Mouse (Mus musculus) sigmoid colon, adult 10 weeks (tissue): ENCODE measurements around the gene Vmn2r2. TPM values are rescaled to one million over a fixed set of nuclear protein-coding genes. Genes with fewer than 3 reads are reported as not detected.

Experiments
- polyA plus RNA-seq: library from polyadenylated mRNA; stranded (reverse); fragments of 350-450 nt; fragmentation: Illumina TruSeq; extraction: RNeasy Lipid Tissue Mini Kit (QIAGEN cat#74804); gene quantifications from one replicate; pipeline ENCODE4 v1.2.3, GENCODE M21; 2014; ENCODE audit warnings: low read depth, low replicate concordance

Vmn2r2 gene
- not detected for polyA plus RNA-seq

DNA sequence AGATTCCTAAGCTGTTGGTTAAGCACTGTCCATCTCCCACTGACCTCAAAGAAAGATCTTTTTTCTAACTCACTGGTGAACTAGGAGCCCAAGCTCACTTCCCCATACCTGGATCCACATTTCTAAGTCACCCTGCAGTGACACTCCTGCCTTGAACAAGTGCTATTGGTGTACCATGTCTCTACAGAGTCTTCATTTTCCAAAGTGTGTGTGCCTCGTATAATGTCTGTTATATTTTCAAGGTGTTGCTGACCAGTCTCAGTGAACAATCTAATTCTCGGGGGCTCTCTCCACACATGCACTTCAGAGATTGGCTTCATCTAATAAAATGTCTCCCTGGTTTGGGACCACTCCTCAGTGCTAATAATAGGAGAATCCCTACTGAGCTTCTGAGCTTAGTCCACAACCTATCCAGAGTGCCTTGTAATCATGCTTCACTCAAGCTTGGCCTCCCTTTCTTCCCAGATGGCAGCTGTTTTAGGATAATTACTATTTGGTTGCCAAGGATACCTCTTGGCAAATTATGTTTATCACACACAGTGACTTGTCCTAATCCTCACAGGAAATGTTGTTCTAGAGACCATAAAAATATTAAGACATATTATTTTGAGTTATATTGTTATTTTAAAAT is at the start of gene Vmn2r2:
Gene Vmn2r2 (minus strand): TSS at position 51 of the 631 bp plus-strand sequence.

DNA sequence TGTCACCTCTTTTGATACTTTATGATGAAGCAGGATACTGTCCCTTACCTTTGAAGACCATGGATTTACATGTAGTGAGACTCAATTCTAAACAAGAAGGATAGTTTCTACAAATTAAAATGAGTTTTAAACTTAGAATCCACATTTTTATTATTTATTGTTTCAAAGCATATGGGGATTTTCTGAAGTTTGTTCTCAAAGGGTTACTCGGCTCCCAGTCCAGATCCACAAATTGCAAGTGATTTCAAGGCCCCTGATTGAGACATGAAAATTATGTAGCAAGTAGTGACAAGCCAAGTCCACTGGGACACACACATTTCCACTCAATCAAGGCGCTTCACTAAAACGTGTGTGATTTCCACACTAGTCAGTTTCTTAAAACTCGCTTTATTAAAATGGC is 60.5 kb downstream of the Vmn2r2 start, which contains the start of gene Vmn2r1:
Gene Vmn2r1 (plus strand): TSS at position 301 of the 400 bp plus-strand sequence.

Other genes starting within 250 kb of the Vmn2r2 start
- 32.7 TPM for gene Plch1, start 242.5 kb downstream of the Vmn2r2 start, polyA plus RNA-seq
- gene E130311K13Rik, start 212.5 kb downstream of the Vmn2r2 start, polyA plus RNA-seq: 10.2 TPM
- 85.8 TPM for gene Slc33a1, start 177.2 kb downstream of the Vmn2r2 start, polyA plus RNA-seq
- gene Gmps, start 165.8 kb downstream of the Vmn2r2 start, polyA plus RNA-seq: 34.6 TPM
- 0.06 TPM for gene Vmn2r1, start 60.4 kb downstream of the Vmn2r2 start, polyA plus RNA-seq
- not detected for gene Vmn2r3, start 147.8 kb upstream of the Vmn2r2 start, polyA plus RNA-seq